Mouse (Mus musculus) left cerebral cortex, adult 18-20 months (tissue): ENCODE data around the gene 1700029I15Rik. TPM values are rescaled to one million over a fixed set of nuclear protein-coding genes. Genes with fewer than 3 reads are reported as not detected.

Experiments
- DNase-seq, 2 experiments: peaks; one replicate each; pipeline ENCODE4 v3.0.0; 2021 to 2022; ENCODE audit warnings: low spot score in 2 of 2, mixed read lengths in 1 of 2
- microRNA-seq, 2 experiments: library from miRNA; unstranded; fragments of <30 nt; microRNA quantifications; one replicate each; pipeline ENCODE4 v1.2.0; 2021
- total RNA-seq, 2 experiments: library from RNA; stranded (reverse); gene quantifications; 2 replicates each; pipeline ENCODE4 v1.2.3; 2021

Gene 1700029I15Rik
- total RNA-seq, 2 experiments from 2014 or later = 3.8 to 5.9 TPM

- DNase-seq = peak; percentile 80 to 83
Measured at GRCm38 (mm10) chr2:92423702-92424461, 41.5 kb downstream of the 1700029I15Rik start.

GRCm38 (mm10) chr2:92424462-92425308 is 42.3 kb downstream of the 1700029I15Rik start:
- no peak for DNase-seq

GRCm38 (mm10) chr2:92425366-92425765 is 43.0 kb downstream of the 1700029I15Rik start:
- DNase-seq = no peak

- no peak for DNase-seq
Measured at GRCm38 (mm10) chr2:92426426-92426825, 44.1 kb downstream of the 1700029I15Rik start.

GRCm38 (mm10) chr2:92427882-92428281 is 45.5 kb downstream of the 1700029I15Rik start:
- DNase-seq = peak; percentile 76 to 84

GRCm38 (mm10) chr2:92430089-92430488 is 47.8 kb downstream of the 1700029I15Rik start:
- no peak for DNase-seq

GRCm38 (mm10) chr2:92430723-92431541 is 48.6 kb downstream of the 1700029I15Rik start:
- DNase-seq = peak; percentile 63 to 73

GRCm38 (mm10) chr2:92431611-92432179 is 49.4 kb downstream of the 1700029I15Rik start:
- DNase-seq = no peak

GRCm38 (mm10) chr2:92432299-92433295 is 50.3 kb downstream of the 1700029I15Rik start:
- DNase-seq = no peak

- peak; percentile 98 to 99 for DNase-seq
Measured at GRCm38 (mm10) chr2:92433578-92434374, 51.4 kb downstream of the 1700029I15Rik start, which contains the start of gene Cry2. Gene Cry2 (minus strand): TSS chr2:92434043.

GRCm38 (mm10) chr2:92434375-92434745 is 52.0 kb downstream of the 1700029I15Rik start:
- DNase-seq = no peak

- no peak for DNase-seq
Measured at GRCm38 (mm10) chr2:92435023-92435422, 52.7 kb downstream of the 1700029I15Rik start.

Small RNA genes within 50 kb of the gene (microRNA-seq; reads per million reads assigned to microRNA genes)
- gene Mir7000 = 4.0 to 8.5 reads per million in 2 experiments

Other genes starting within 250 kb of the 1700029I15Rik start
- 10 to 100 TPM; 27.3 to 29.1 TPM for gene Pex16, start 7.9 kb upstream of the 1700029I15Rik start, total RNA-seq
- gene Large2, start 7.7 kb upstream of the 1700029I15Rik start, total RNA-seq = 1 to 10 TPM in 1 of 2 experiments, not detected in 1; 1.0 TPM
- 100 to 1,000 TPM; 345 to 351 TPM for gene Mapk8ip1, start 18.7 kb downstream of the 1700029I15Rik start, total RNA-seq
- 100 to 1,000 TPM; 124 to 136 TPM for gene Cry2, start 51.5 kb downstream of the 1700029I15Rik start, total RNA-seq
- gene Slc35c1, start 78.0 kb downstream of the 1700029I15Rik start, total RNA-seq = 10 to 100 TPM; 15.9 to 18.0 TPM
- gene Chst1, start 217.2 kb downstream of the 1700029I15Rik start, total RNA-seq = 100 to 1,000 TPM; 257 to 267 TPM